Comparison of ENCODE assay signal across 9 mouse cellular contexts in genomic region chr9:71770991-71771767, GRCm38 (mm10). TPM values are rescaled to one million over a fixed set of nuclear protein-coding genes. Genes with fewer than 3 reads are reported as not detected.
DNase-seq lines count a peak whose midpoint lies in the region; ATAC-seq and TF ChIP-seq lines count a peak whose summit lies in the region.
"Had no signal": no experiment of that assay in that cellular context is flagged by ENCODE, and none has a peak within 500 bp of the region (broad histone marks: within the 10 kb centered on the region; RNA-seq: fewer than 3 reads in every experiment).

Gene Cgnl1 (minus strand): TSS chr9:71771602.

- TF ChIP-seq CTCF in layer of hippocampus, adult 2 months (conservative IDR thresholded peaks at IDR 0.05), result peak; percentile 56
- TF ChIP-seq CTCF in liver, embryonic 14.5 days (IDR thresholded peaks at IDR 0.05; ENCODE audit: low read depth), result no peak; the same call in 1 of the 2 replicates

- H3K9me3 ChIP-seq in intestine, embryonic 16.5 days (ENCODE audit: control insufficient read depth, low read length), result no peaks in the 10 kb centered on the region
- no peaks in the 10 kb centered on the region for H3K9me3 ChIP-seq in liver, embryonic 14.5 days (ENCODE audit: control insufficient read depth, low read length)
- H3K9me3 ChIP-seq in neural tube, embryonic 12.5 days, result no peaks in the 10 kb centered on the region

- under 1% methylated on average over 66 of the region's 67 CpGs for WGBS in intestine, embryonic 16.5 days
- under 1% methylated on average over 67 of the region's 67 CpGs for WGBS in liver, embryonic 14.5 days (ENCODE audit: insufficient replicate concordance)
- WGBS in neural tube, embryonic 12.5 days, result under 1% methylated on average over 62 of the region's 67 CpGs

- TF ChIP-seq EP300 in liver, embryonic 14.5 days (IDR thresholded peaks at IDR 0.05; ENCODE audit: low read depth), result no peak

- no peak for DNase-seq in layer of hippocampus, adult 2 months (ENCODE audit: low spot score in 2 of 2)
- no peak for DNase-seq in layer of hippocampus, adult 9-10 months (ENCODE audit: low spot score)
- DNase-seq in cerebellum, postnatal 36 days, result peak; percentile 61 to 67
- DNase-seq in liver, embryonic 14.5 days (ENCODE audit: low read depth in 3 of 3, low spot score in 3 of 3), result no peak
- DNase-seq in thymus, postnatal 4 days, result peak; percentile 47

- peak within 1 kb of the TSS; percentile 72 for H3K27ac ChIP-seq in layer of hippocampus, adult 2 months
- H3K27ac ChIP-seq in intestine, embryonic 16.5 days (ENCODE audit: low read length), result peak within 1 kb of the TSS; percentile 80
- H3K27ac ChIP-seq in liver, embryonic 14.5 days, result no peak within 1 kb of the TSS
- no peak within 1 kb of the TSS for H3K27ac ChIP-seq in neural tube, embryonic 12.5 days

- peak within 1 kb of the TSS; percentile 60 for H3K4me3 ChIP-seq in layer of hippocampus, adult 2 months
- H3K4me3 ChIP-seq in intestine, embryonic 16.5 days (ENCODE audit: low read length), result peak within 1 kb of the TSS; percentile 74
- H3K4me3 ChIP-seq in liver, embryonic 14.5 days (ENCODE audit: insufficient read depth in 1 of 2, low read depth in 2 of 2, low read length in 2 of 2), result peak within 1 kb of the TSS; percentile 42 to 53
- H3K4me3 ChIP-seq in neural tube, embryonic 12.5 days, result peak within 1 kb of the TSS; percentile 64

- H3K4me2 ChIP-seq in intestine, embryonic 16.5 days (ENCODE audit: low read depth, low read length), result peak within 1 kb of the TSS; percentile 79
- peak within 1 kb of the TSS; percentile 30 for H3K4me2 ChIP-seq in liver, embryonic 14.5 days (ENCODE audit: low read depth)
- peak within 1 kb of the TSS; percentile 93 for H3K4me2 ChIP-seq in neural tube, embryonic 12.5 days (replicated peaks)

- peaks cover 4% of the 10 kb centered on the region for H3K4me1 ChIP-seq in intestine, embryonic 16.5 days (ENCODE audit: control insufficient read depth, insufficient read depth, low read length)
- peaks cover 0 to 2% of the 10 kb centered on the region in 2 experiments; a peak in 1 of 4 replicates for H3K4me1 ChIP-seq in liver, embryonic 14.5 days (replicated peaks; ENCODE audit: control insufficient read depth in 2 of 2, insufficient read depth in 2 of 2, low read length in 1 of 2)
- H3K4me1 ChIP-seq in neural tube, embryonic 12.5 days, result peaks cover 5% of the 10 kb centered on the region; the same call in 1 of the 2 replicates

- no peaks in the 10 kb centered on the region for H3K27me3 ChIP-seq in intestine, embryonic 16.5 days (replicated peaks; ENCODE audit: control insufficient read depth, insufficient read depth, low read length)
- H3K27me3 ChIP-seq in liver, embryonic 14.5 days (ENCODE audit: control insufficient read depth, insufficient read depth, low read length), result peaks cover 26% of the 10 kb centered on the region
- peaks cover 8% of the 10 kb centered on the region for H3K27me3 ChIP-seq in neural tube, embryonic 12.5 days (replicated peaks)
- H3K27me3 ChIP-seq: CH12.LX had no signal

- no peaks in the 10 kb centered on the region for H3K36me3 ChIP-seq in intestine, embryonic 16.5 days (ENCODE audit: control insufficient read depth, insufficient read depth, low read length)
- no peaks in the 10 kb centered on the region for H3K36me3 ChIP-seq in liver, embryonic 14.5 days (replicated peaks; ENCODE audit: control insufficient read depth, insufficient read depth, low read depth)
- no peaks in the 10 kb centered on the region for H3K36me3 ChIP-seq in neural tube, embryonic 12.5 days

- peak within 1 kb of the TSS; percentile 84 for H3K9ac ChIP-seq in intestine, embryonic 16.5 days (ENCODE audit: low read depth, low read length)
- no peak within 1 kb of the TSS for H3K9ac ChIP-seq in liver, embryonic 14.5 days (replicated peaks)
- H3K9ac ChIP-seq in neural tube, embryonic 12.5 days, result peak within 1 kb of the TSS; percentile 73

- ATAC-seq in granulocyte monocyte progenitor cell, adult 5-6 weeks (replicated peaks; ENCODE audit: poor library complexity, severe bottlenecking), result peak; percentile 52
- ATAC-seq in intestine, embryonic 16.5 days, result peak; percentile 97
- ATAC-seq in liver, embryonic 14.5 days (ENCODE audit: insufficient read depth), result peak; percentile 79
- peak; percentile 86 for ATAC-seq in neural tube, embryonic 12.5 days (ENCODE audit: low FRiP score, low read depth)

RNA-seq across cellular contexts. Expression of gene Cgnl1, which starts in this region (rescaled TPM):
- total RNA-seq in layer of hippocampus, adult 2 months (2021), result 1 to 10 TPM; 6.6 to 7.9 TPM
- total RNA-seq in granulocyte monocyte progenitor cell, adult 5-6 weeks (2014; fragmentation: Nextera tagmentation), result 0.09 TPM in 1 of 2 replicates, not detected in the other
- 2.4 TPM in 1 of 2 replicates, not detected in the other for total RNA-seq in granulocyte monocyte progenitor cell, adult 5-6 weeks (2017)
- 6.0 and 7.0 TPM in 2 replicates for polyA plus RNA-seq in intestine, embryonic 16.5 days (2015; fragmentation: Nextera tagmentation; extraction: Ambion mirVana)
- polyA plus RNA-seq in liver, embryonic 14.5 days (2012; rRNA removed), result 1.4 and 1.8 TPM in 2 replicates
- polyA plus RNA-seq in liver, embryonic 14.5 days (2014; fragmentation: Nextera tagmentation; extraction: Ambion mirVana), result 1.0 and 1.2 TPM in 2 replicates
- polyA plus RNA-seq in neural tube, embryonic 12.5 days (2016; fragmentation: Nextera tagmentation; extraction: Ambion mirVana), result 7.6 and 8.6 TPM in 2 replicates
- total RNA-seq: CH12.LX had no signal

Comparison
In these comparisons a context has a peak if more than half of its experiments do, and no peak if none do; other contexts are left out.
1. DNase-seq: peak in cerebellum, postnatal 36 days (2 of 2) and thymus, postnatal 4 days (single experiment); none in layer of hippocampus, adult 2 months (0 of 2), layer of hippocampus, adult 9-10 months (single experiment) and liver, embryonic 14.5 days (0 of 3).
2. H3K27ac ChIP-seq: peak in layer of hippocampus, adult 2 months (single experiment) and intestine, embryonic 16.5 days (single experiment); none in liver, embryonic 14.5 days (single experiment) and neural tube, embryonic 12.5 days (single experiment).
3. H3K4me2 ChIP-seq: peak in every context shown above with its lines; median percentile 93 in neural tube, embryonic 12.5 days; 79 in intestine, embryonic 16.5 days; 30 in liver, embryonic 14.5 days.
4. Peak in every context shown above with its lines, with median percentiles within 50 percentile points of each other: H3K4me3 ChIP-seq and ATAC-seq.